Mouse (Mus musculus): Measurements from ENCODE around the gene Rasa3. TPM values are rescaled to one million over a fixed set of nuclear protein-coding genes. Genes with fewer than 3 reads are reported as not detected.
A peak's percentile ranks its signal among the peaks of the same experiment; 100 is the strongest.

Rasa3 gene
- polyA plus RNA-seq (2016; fragmentation: Nextera tagmentation; extraction: Ambion mirVana): 33.0 and 48.0 TPM in 2 replicates

- Histone ChIP-seq H3K9me3 (no peaks in the 10 kb centered on the region), H3K27ac (peak within 1 kb of the TSS; percentile 91), H3K36me3 (no peaks in the 10 kb centered on the region), H3K4me3 (peak within 1 kb of the TSS; percentile 88), H3K27me3 (ENCODE audit: insufficient read depth, poor library complexity, severe bottlenecking) (peaks cover 14% of the 10 kb centered on the region), H3K4me1 (peaks cover 64% of the 10 kb centered on the region)
- WGBS: under 1% methylated on average over 42 of the region's 42 CpGs
- DNase-seq (ENCODE audit: low spot score): peak; percentile 98
Observed at GRCm38 (mm10) chr8:13677413-13677883, at the start of gene Rasa3. TSS of gene Rasa3 (minus strand) at chr8:13677603.

GRCm38 (mm10) chr8:13725722-13726121 lies 48.3 kb upstream of the Rasa3 start:
- no peak overlapping the region for H3K4me3 ChIP-seq
- H3K27ac ChIP-seq: no peak overlapping the region
- H3K27me3 ChIP-seq (ENCODE audit: insufficient read depth, poor library complexity, severe bottlenecking): no peaks in the 10 kb centered on the region
- no peaks in the 10 kb centered on the region for H3K36me3 ChIP-seq
- no peaks in the 10 kb centered on the region for H3K4me1 ChIP-seq
- no peak for DNase-seq (ENCODE audit: low spot score)
- no peaks in the 10 kb centered on the region for H3K9me3 ChIP-seq

DNA sequence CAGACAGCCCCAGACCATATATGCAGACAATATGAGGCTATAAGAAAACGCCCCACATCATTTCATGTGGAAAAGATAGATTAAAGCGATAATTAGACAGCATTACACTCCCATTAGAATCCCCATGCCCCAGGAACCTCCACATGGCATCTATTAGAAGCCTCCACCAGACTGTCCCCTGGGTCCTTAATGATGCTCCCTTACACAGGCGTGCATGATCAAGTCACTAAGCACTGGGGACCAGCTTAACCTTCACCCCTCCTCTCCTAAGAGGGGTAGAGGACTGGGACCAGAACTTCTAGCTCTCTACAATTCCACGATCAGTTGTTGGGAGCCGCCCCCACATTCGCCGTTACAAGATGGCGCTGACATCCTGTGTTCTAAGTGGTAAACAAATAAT lies 41.6 kb upstream of the Rasa3 start:
- H3K4me3 ChIP-seq: no peak overlapping the region
- H3K9me3 ChIP-seq: no peaks in the 10 kb centered on the region
- no peaks in the 10 kb centered on the region for H3K4me1 ChIP-seq
- WGBS: 84% methylated on average over 8 of the region's 8 CpGs
- no peaks in the 10 kb centered on the region for H3K27me3 ChIP-seq (ENCODE audit: insufficient read depth, poor library complexity, severe bottlenecking)
- no peak for DNase-seq (ENCODE audit: low spot score)
- H3K27ac ChIP-seq: no peak overlapping the region
- no peaks in the 10 kb centered on the region for H3K36me3 ChIP-seq

GRCm38 (mm10) chr8:13708514-13708913 lies 31.1 kb upstream of the Rasa3 start:
- WGBS: 90% methylated on average over 5 of the region's 5 CpGs
- Histone ChIP-seq H3K27ac (no peak overlapping the region), H3K4me3 (no peak overlapping the region), H3K4me1 (peaks cover 14% of the 10 kb centered on the region), H3K27me3 (ENCODE audit: insufficient read depth, poor library complexity, severe bottlenecking) (no peaks in the 10 kb centered on the region), H3K9me3 (no peaks in the 10 kb centered on the region), H3K36me3 (no peaks in the 10 kb centered on the region)
- peak; percentile 65 for DNase-seq (ENCODE audit: low spot score)

GRCm38 (mm10) chr8:13706918-13707317 lies 29.5 kb upstream of the Rasa3 start:
- no peak overlapping the region for H3K27ac ChIP-seq
- 73% methylated on average over 5 of the region's 5 CpGs for WGBS
- H3K4me3 ChIP-seq: no peak overlapping the region
- H3K27me3 ChIP-seq (ENCODE audit: insufficient read depth, poor library complexity, severe bottlenecking): no peaks in the 10 kb centered on the region
- H3K4me1 ChIP-seq: peaks cover 25% of the 10 kb centered on the region
- no peaks in the 10 kb centered on the region for H3K9me3 ChIP-seq
- no peaks in the 10 kb centered on the region for H3K36me3 ChIP-seq
- DNase-seq (ENCODE audit: low spot score): peak; percentile 64

DNA sequence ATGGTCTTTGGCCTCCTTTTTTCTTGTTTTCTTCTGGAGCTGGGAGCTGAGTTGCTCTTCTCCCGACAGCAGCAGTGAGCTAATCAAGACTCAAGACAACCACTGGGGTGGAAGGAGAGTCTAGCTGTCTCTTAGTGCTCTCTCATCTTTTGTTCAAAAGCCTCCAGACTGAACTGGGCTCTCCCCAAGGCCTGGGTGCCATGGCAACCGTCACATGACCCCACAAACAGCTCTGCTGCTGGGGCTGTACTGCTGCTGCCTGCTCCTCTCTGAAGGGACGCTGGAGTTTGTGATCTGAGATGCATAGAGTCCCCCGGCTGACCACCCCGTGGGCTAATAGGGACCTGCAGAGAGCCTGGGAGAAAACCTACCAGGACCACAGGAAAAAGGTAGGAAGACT lies 28.3 kb upstream of the Rasa3 start, which contains the start of gene Cfap97d2:
Gene Cfap97d2, plus strand, starts transcription at position 222 of the 400 bp plus-strand sequence.
- WGBS: 15% methylated on average over 5 of the region's 5 CpGs
- Histone ChIP-seq H3K4me3 (no peak within 1 kb of the TSS), H3K9me3 (no peaks in the 10 kb centered on the region), H3K4me1 (peaks cover 25% of the 10 kb centered on the region), H3K27ac (0 out of 2 replicates have a peak within 1 kb of the TSS, but pooled peaks have one; percentile 29), H3K27me3 (ENCODE audit: insufficient read depth, poor library complexity, severe bottlenecking) (no peaks in the 10 kb centered on the region), H3K36me3 (no peaks in the 10 kb centered on the region)
- DNase-seq (ENCODE audit: low spot score): peak; percentile 86

DNA sequence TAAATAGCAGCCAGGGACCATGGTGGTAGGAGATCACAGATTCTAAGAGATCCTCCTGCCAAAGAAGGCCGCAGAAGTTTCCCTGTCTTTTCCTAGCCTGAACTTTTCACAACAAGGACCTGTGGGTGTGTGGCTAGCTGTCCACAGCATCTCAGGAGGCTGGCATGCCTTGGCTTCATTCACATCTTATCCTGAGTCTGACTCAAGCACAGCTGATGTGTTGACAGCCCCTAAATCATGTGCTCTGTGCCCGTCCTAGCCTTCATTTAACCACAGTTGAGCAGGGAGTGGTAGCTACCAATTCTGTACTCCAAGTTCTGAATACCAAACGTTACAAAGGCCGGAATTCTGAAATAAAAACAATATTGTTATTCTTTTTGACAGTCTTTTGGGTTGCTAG lies 26.9 kb upstream of the Rasa3 start:
- H3K27ac ChIP-seq: no peak overlapping the region
- no peaks in the 10 kb centered on the region for H3K27me3 ChIP-seq (ENCODE audit: insufficient read depth, poor library complexity, severe bottlenecking)
- peaks cover 33% of the 10 kb centered on the region for H3K4me1 ChIP-seq
- no peaks in the 10 kb centered on the region for H3K9me3 ChIP-seq
- H3K36me3 ChIP-seq: no peaks in the 10 kb centered on the region
- DNase-seq (ENCODE audit: low spot score): peak; percentile 73
- 65% methylated on average over 4 of the region's 4 CpGs for WGBS
- H3K4me3 ChIP-seq: no peak overlapping the region

GRCm38 (mm10) chr8:13703756-13704155 lies 26.4 kb upstream of the Rasa3 start:
- H3K27ac ChIP-seq: no peak overlapping the region
- no peaks in the 10 kb centered on the region for H3K36me3 ChIP-seq
- no peaks in the 10 kb centered on the region for H3K9me3 ChIP-seq
- H3K4me3 ChIP-seq: no peak overlapping the region
- peaks cover 33% of the 10 kb centered on the region for H3K4me1 ChIP-seq
- no peak for DNase-seq (ENCODE audit: low spot score)
- WGBS: 83% methylated on average over 6 of the region's 6 CpGs
- H3K27me3 ChIP-seq (ENCODE audit: insufficient read depth, poor library complexity, severe bottlenecking): no peaks in the 10 kb centered on the region

GRCm38 (mm10) chr8:13702755-13703154 lies 25.4 kb upstream of the Rasa3 start:
- Histone ChIP-seq H3K4me3 (no peak overlapping the region), H3K9me3 (no peaks in the 10 kb centered on the region), H3K4me1 (peaks cover 33% of the 10 kb centered on the region), H3K27me3 (ENCODE audit: insufficient read depth, poor library complexity, severe bottlenecking) (no peaks in the 10 kb centered on the region), H3K36me3 (no peaks in the 10 kb centered on the region), H3K27ac (peak overlapping the region; percentile 63; the same call in 1 of the 2 replicates)
- no peak for DNase-seq (ENCODE audit: low spot score)
- WGBS: 58% methylated on average over 4 of the region's 4 CpGs

DNA sequence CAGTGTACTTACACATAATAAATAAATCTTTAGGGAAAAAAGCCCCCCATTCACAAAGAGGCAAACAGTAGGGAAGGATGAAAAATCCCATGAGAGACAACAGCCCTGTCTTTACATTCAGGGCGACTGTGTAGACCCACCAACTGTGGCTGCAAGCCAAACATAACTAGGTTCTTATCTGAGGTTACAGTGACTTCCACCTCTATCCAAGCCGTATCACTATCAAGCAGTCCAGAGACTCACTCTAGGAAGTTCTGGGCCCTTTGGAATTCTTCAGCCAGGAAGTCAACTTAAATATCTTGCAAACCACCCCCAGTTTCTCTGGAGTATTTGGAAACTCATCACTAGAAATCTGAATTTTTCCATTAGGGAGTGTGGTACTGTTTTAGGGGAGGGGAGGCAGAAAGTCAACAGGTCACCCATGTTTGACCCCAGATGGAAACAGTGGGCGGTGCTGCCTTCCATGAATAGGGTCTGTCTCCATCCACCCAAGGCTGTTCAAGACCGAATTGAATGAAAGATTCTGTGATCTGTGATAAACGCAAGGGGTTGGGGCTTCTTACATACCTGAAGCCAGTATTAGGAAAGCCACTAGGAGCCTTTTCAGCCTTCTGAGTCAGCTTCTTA lies 22.0 kb upstream of the Rasa3 start:
- WGBS: 60% methylated on average over 5 of the region's 5 CpGs
- Histone ChIP-seq H3K27me3 (ENCODE audit: insufficient read depth, poor library complexity, severe bottlenecking) (no peaks in the 10 kb centered on the region), H3K36me3 (no peaks in the 10 kb centered on the region), H3K27ac (peak overlapping the region; percentile 62; the same call in 1 of the 2 replicates), H3K4me3 (no peak overlapping the region), H3K9me3 (no peaks in the 10 kb centered on the region), H3K4me1 (peaks cover 37% of the 10 kb centered on the region)
- DNase-seq (ENCODE audit: low spot score): no peak

GRCm38 (mm10) chr8:13698281-13698680 lies 20.9 kb upstream of the Rasa3 start:
- Histone ChIP-seq H3K4me3 (no peak overlapping the region), H3K27me3 (ENCODE audit: insufficient read depth, poor library complexity, severe bottlenecking) (no peaks in the 10 kb centered on the region), H3K36me3 (no peaks in the 10 kb centered on the region), H3K27ac (0 out of 2 replicates have a peak overlapping the region, but pooled peaks have one; percentile 43), H3K4me1 (peaks cover 29% of the 10 kb centered on the region), H3K9me3 (no peaks in the 10 kb centered on the region)
- 73% methylated on average over 3 of the region's 3 CpGs for WGBS
- DNase-seq (ENCODE audit: low spot score): no peak

DNA sequence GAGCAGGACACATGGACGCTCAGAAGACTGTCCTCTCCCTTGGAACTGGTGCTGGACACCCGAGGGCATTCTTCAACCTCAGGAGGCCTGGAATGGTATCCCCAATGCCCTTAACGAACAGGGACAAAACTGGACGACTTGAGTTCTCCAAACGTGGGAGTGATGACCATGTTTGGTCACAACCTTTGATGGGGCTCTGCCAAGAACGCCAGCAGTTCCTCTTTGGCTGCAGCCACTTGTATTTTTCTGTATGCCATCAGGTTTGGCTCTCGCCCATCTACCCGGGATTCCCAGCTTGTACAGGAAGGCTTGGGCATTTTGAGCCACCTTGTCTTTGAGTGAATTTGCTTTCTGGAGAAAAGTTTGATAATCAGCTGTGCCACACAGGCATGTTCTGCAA lies 20.3 kb upstream of the Rasa3 start:
- WGBS: 67% methylated on average over 8 of the region's 8 CpGs
- Histone ChIP-seq H3K36me3 (no peaks in the 10 kb centered on the region), H3K4me3 (no peak overlapping the region), H3K27me3 (ENCODE audit: insufficient read depth, poor library complexity, severe bottlenecking) (no peaks in the 10 kb centered on the region), H3K9me3 (no peaks in the 10 kb centered on the region), H3K4me1 (peaks cover 23% of the 10 kb centered on the region), H3K27ac (0 out of 2 replicates have a peak overlapping the region, but pooled peaks have one; percentile 48)
- DNase-seq (ENCODE audit: low spot score): no peak

GRCm38 (mm10) chr8:13697196-13697595 lies 19.8 kb upstream of the Rasa3 start:
- Histone ChIP-seq H3K36me3 (no peaks in the 10 kb centered on the region), H3K27me3 (ENCODE audit: insufficient read depth, poor library complexity, severe bottlenecking) (no peaks in the 10 kb centered on the region), H3K27ac (0 out of 2 replicates have a peak overlapping the region, but pooled peaks have one; percentile 48), H3K4me1 (peaks cover 19% of the 10 kb centered on the region), H3K4me3 (no peak overlapping the region), H3K9me3 (no peaks in the 10 kb centered on the region)
- DNase-seq (ENCODE audit: low spot score): no peak
- WGBS: 81% methylated on average over 8 of the region's 8 CpGs

Measured in heart, embryonic 10.5 days (tissue).